Mouse (Mus musculus): ENCODE results near the gene Rgl1. TPM values are rescaled to one million over a fixed set of nuclear protein-coding genes. Genes with fewer than 3 reads are reported as not detected.

The Rgl1 gene
- 34.2 and 35.7 TPM in 2 replicates for polyA plus RNA-seq (2021; fragmentation: Nextera tagmentation)
- long read RNA-seq, experiment 1, full-length matches to known transcripts = 5 of 41 reads
- long read RNA-seq, experiment 1, partial matches to known transcripts = 20 of 41 reads
- long read RNA-seq, experiment 1, other reads (novel, unspliced or antisense) = 16 of 41 reads
- long read RNA-seq, experiment 2, full-length matches to known transcripts = 66 of 193 reads
- long read RNA-seq, experiment 2, partial matches to known transcripts = 18 of 193 reads
- long read RNA-seq, experiment 2, other reads (novel, unspliced or antisense) = 109 of 193 reads

DNA sequence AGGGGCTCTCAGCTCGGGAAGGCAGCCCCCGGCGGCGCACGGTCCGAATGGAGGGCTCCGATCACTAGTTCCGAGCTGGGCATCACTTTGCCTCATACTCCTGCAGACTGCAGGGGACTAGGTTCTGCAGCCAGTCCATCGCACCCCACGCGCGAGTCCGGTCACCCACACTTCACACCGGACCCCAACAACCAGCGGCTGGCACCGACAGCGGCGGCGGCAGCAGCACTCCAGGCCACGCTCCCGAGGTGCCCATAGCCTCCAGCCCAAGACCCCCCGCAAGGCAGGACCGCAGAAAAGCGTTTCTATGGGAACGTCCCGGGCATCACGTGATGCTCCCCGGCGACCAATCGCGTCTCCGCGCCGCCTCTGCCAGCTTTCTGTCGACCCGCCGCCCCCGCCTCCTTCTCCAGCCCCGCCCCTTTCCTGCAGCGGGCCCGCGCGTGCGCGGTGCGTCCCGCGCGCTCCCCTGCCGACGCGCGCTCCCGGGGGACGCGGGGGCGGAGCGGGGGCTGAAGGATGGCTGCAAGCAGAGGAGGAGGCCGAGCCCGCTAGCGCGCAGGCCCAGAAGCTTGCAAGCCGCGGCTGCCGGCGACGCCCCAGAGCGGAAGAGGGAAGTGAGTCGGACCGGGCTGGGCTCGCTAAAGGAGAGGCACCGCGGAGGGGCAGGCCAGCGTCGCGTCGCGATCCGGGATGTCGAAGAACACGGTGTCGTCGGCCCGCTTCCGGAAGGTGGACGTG, at the start of gene Rgl1, which contains the start of gene Arpc5:
Gene Rgl1 (minus strand): TSS at position 320 of the 741 bp plus-strand sequence.
Gene Arpc5 (plus strand): TSS at position 511 of the 741 bp plus-strand sequence.

DNA sequence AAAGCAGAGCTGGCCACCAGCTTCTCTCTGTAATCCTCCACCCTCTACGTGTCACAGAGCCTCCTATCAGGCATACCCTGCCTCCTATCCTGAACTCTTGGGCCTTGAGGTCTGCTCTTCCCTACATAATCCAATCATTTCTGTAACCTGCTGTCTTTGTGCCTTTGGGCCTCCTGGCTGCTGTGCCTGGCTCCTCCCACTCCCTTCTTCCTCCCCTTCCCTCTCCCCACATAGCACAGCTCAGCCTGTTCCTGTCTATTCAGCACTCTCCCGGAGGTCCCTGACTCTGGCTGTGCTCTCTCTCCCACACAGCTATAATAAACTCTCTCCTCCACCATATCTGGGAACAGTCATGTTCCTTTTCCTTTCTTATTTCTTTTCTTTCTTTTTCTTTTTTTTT, 33.7 kb upstream of the Rgl1 start, which contains the start of gene Ncf2:
Gene Ncf2 (plus strand): TSS at position 298 of the 400 bp plus-strand sequence.

DNA sequence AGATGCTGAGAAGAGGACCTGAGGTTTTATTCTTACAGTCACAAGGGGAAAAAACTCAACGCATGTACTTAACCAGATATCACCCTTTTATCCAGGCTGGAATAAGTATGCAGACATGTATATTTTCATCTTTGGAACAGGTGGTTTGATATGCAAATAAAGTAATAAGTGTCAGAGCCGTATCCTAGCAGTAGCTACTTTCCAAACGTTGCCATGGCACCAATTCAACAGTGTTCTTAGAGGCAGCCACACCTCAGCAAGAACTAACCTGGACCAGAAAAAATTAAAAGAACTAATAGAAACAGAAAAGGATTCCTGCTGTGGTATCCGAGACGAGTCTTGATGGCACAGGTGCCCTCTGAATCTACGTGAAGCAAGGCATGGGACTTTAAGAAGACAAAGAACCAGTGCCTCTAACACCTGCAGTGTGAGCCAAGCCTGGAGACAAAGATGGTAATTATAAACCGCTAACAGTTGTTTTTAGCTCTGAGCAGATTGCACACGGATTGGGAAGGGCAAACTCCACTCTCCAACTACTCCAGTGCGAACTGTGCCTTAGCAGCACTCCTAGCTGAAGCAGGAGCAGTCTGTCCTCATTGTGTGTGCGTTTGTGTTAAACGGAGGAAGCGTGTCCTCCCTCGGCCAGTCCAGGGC, 15.7 kb downstream of the Rgl1 start, which contains the start of gene Apobec4:
Gene Apobec4 (plus strand): TSS at position 240 of the 654 bp plus-strand sequence.

Other genes starting within 250 kb of the Rgl1 start
- not detected in 2 replicates for gene Apobec4, start 15.8 kb downstream of the Rgl1 start, polyA plus RNA-seq (2021; fragmentation: Nextera tagmentation)
- gene Arpc5, start 191 bp upstream of the Rgl1 start, polyA plus RNA-seq (2021; fragmentation: Nextera tagmentation) = 252 and 270 TPM in 2 replicates
- gene Ncf2, start 33.8 kb upstream of the Rgl1 start, polyA plus RNA-seq (2021; fragmentation: Nextera tagmentation) = 1.9 and 2.5 TPM in 2 replicates
- gene Smg7, start 136.3 kb upstream of the Rgl1 start, polyA plus RNA-seq (2021; fragmentation: Nextera tagmentation) = 18.3 and 20.5 TPM in 2 replicates
- gene Nmnat2, start 188.6 kb upstream of the Rgl1 start, polyA plus RNA-seq (2021; fragmentation: Nextera tagmentation) = 58.9 and 81.6 TPM in 2 replicates